Mouse (Mus musculus) kidney, postnatal 14 days (tissue): ENCODE measurements around the gene Moxd2.

Experiments
- DNase-seq: peaks from one replicate; pipeline ENCODE4 v3.0.0; 2022; ENCODE audit warnings: mixed read lengths

Gene Moxd2

DNA sequence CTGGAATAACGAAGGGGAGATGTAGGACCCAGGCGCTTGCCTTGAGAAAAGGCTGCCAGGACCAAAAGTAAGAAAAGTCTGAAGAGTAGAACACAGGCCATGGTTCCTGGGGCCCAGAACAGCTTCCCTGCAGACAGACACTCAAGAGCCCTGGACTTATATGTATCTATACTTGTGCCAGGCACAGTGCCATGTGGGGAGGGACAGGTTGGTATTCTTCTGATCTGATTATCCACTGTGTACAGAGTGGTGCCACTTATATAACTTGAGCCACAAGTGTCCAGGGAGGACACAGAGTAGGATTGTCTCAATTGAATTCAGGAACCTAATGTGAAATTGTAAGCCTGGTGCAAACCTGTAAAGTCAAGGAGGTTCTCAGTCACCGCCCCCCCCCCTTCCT, at the start of gene Moxd2:
Gene Moxd2, minus strand, starts transcription at position 101 of the 400 bp plus-strand sequence.
- no peak for DNase-seq

DNA sequence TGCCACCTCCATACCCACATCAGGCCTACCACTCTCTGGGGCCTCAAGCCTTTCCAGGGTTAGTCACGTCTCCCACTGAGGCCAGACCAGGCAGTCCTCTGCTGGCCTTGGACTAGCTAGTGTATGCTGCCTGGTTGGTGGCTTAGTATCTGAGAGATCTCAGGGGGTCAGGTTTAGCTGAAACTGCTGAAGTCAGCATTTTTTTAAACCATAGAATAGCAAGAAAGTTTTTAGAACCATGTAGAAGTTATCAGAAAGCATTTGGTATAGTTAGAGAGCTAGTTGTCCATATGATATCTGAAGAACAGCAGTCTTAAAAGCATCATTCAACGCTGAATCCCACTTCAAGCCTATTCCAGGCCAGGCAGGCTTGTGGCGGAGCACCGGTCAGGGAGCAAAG, 32.7 kb upstream of the Moxd2 start:
- DNase-seq: no peak

DNA sequence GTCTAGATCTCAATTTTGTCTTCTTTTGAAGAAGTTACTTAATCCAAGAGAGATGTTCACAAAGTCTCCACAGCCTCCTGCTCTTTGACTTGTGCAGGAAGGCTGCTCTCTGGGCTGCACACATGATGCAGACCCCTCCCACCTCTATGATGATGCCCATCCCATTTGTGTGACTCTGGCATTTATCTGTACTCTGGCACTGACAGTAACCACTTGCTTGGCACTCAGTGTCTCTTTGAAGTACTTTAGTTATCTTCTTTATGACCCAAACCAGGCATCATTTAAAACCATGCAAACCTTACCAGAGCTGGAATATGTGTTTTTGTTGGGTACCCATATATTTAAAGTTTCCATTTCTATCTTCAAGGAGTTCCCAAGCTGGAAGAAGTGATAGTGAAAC, 13.0 kb upstream of the Moxd2 start, which contains the start of gene Prss58:
Gene Prss58, minus strand, starts transcription at position 101 of the 400 bp plus-strand sequence.
- no peak for DNase-seq

DNA sequence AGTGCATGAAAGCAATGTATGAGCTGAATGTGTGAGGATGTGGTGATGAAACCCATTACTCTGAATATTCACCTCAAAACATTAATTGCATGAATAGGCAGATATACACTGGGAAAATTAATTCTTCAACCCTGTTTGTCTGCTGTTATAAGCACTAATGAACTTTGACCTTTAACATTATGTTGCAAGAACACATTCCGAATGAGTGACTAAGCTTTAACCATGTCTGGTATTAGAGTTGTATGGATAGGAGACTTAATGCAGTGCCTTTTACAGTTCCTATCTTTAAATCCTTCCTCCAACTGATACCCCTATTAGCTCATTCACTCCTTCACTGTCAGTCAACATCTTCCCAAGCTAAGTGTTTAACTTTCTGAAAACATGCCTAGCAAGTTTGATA, 7.4 kb upstream of the Moxd2 start:
- no peak for DNase-seq

GRCm38 (mm10) chr6:40893577-40893976, 6.3 kb upstream of the Moxd2 start:
- peak; percentile 13 for DNase-seq

GRCm38 (mm10) chr6:40891754-40892153, 4.5 kb upstream of the Moxd2 start:
- no peak for DNase-seq

- DNase-seq: no peak
These were observed 3.7 kb upstream of the Moxd2 start for GRCm38 (mm10) chr6:40890973-40891372.

- DNase-seq: no peak
These were observed 42.0 kb downstream of the Moxd2 start for GRCm38 (mm10) chr6:40845283-40845682.
